Mouse (Mus musculus): Measurements from ENCODE around the gene Lgi1. TPM values are rescaled to one million over a fixed set of nuclear protein-coding genes. Genes with fewer than 3 reads are reported as not detected.

Gene Lgi1
- polyA plus RNA-seq, 1 experiment from 2014 or later, result 0.92 TPM

DNA sequence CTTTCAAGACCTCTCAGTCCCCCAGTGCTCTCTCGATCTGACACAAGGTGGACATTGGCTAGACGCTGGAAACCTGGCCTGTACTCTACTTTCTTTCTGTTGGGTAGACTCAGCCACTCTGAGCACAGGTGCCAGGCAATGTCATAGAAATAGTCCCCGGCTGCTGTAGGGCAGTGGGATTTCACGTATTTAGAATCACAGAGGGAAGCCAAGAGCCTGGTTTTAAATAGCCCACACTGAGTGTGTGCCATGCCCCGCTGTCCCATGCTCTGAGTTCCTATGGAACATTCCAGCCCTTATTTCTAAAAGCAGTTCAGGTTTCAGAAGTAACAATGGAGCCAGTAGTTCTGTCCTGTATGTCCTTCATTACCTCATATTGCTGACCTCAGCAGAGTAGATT is 3.1 kb downstream of the Lgi1 start:
- Histone ChIP-seq H3K9ac (no peak overlapping the region), H3K9me3 (no peaks in the 10 kb centered on the region), H3K27me3 (replicated peaks) (no peaks in the 10 kb centered on the region; the same call in 1 of the 2 replicates), H3K4me3 (replicated peaks) (no peak overlapping the region), H3K27ac (no peak overlapping the region), H3K36me3 (no peaks in the 10 kb centered on the region), H3K4me2 (no peak overlapping the region), H3K4me1 (no peaks in the 10 kb centered on the region)
- 79% methylated on average over 5 of the region's 5 CpGs for WGBS
- no peak for ATAC-seq (ENCODE audit: insufficient read depth, low FRiP score, low read depth)

DNA sequence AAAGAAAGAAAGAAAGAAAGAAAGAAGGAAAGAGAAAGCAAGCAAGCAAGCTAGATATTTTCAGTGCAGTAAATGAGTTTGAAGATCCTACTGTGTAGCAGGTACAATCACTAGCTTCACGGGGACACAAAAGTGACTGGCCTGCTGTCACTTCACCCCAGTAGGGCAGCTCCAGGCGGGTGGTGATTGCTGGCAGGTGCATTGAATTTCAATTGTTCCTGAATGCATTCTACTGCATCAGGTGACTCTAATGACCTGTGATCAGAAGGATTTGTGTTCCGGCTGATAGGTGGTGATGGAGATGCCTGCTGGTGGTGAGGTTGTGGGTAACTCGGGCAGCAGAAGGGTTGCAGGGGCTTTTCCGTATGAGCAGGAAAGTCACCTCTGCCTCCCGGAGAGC is 6.7 kb downstream of the Lgi1 start:
- H3K4me1 ChIP-seq, result no peaks in the 10 kb centered on the region
- no peak overlapping the region for H3K4me3 ChIP-seq (replicated peaks)
- no peaks in the 10 kb centered on the region for H3K9me3 ChIP-seq
- 35% methylated on average over 6 of the region's 6 CpGs for WGBS
- H3K36me3 ChIP-seq, result no peaks in the 10 kb centered on the region
- ATAC-seq (ENCODE audit: insufficient read depth, low FRiP score, low read depth), result no peak
- no peak overlapping the region for H3K27ac ChIP-seq
- no peak overlapping the region for H3K9ac ChIP-seq
- no peak overlapping the region for H3K4me2 ChIP-seq
- no peaks in the 10 kb centered on the region for H3K27me3 ChIP-seq (replicated peaks)

DNA sequence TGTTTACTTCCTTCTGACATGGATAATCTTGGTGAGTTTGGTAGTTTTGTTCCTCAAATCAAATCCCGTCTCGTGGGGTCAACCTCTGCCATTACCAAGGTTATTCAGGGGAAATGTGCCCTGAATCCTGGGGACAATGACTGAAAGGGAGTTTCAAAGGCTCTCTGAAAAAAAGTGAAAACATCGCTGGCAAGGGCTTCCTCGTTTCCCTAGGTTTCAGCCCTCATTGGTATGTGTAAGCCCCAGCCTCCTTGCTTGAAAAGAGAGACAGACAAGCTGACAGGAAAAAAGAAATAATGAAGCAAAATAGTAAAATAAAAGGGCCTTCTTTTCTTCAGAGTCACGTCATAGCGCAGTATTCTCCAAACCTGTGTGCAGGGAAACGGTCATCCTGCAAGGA is 9.5 kb downstream of the Lgi1 start:
- ATAC-seq (ENCODE audit: insufficient read depth, low FRiP score, low read depth), result no peak
- H3K27ac ChIP-seq, result no peak overlapping the region

DNA sequence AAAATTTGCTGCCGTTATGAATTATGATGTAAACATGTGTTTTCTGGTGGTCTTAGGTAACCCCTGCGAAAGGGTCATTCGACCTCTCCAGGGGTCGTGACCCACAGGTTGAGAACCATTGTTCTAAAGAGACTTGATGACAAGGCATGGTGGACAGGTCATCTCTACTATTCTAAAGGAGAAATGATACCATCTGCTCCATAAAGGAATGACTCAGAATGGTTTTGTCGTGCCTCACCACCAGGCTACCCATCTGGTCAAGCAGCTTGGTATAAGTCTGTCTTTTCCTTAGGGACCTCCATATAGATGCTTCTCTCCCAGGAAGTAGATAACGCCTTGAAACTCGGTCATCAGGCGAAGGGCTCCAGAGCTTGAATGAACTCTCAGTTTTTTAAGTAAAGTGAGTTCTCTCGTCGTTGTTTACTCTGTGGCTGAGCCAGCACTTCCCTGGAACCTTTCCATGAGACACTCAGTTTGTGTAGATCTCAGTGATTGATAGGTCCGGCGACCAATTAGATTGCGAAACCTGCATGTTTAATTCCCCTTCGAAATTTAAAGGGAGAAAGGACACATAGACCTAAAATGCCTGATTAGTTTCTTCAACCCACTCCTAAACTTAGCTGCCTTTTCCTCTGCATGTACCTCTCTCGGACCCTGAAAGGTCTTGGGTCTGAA is 10.5 kb downstream of the Lgi1 start:
- Histone ChIP-seq H3K36me3 (no peaks in the 10 kb centered on the region), H3K4me1 (no peaks in the 10 kb centered on the region), H3K27me3 (replicated peaks) (no peaks in the 10 kb centered on the region), H3K4me2 (no peak overlapping the region), H3K9me3 (no peaks in the 10 kb centered on the region), H3K4me3 (replicated peaks) (no peak overlapping the region), H3K27ac (no peak overlapping the region), H3K9ac (no peak overlapping the region)
- WGBS, result 71% methylated on average over 15 of the region's 15 CpGs
- ATAC-seq (ENCODE audit: insufficient read depth, low FRiP score, low read depth), result no peak

More for the DNA sequence above, 9.5 kb downstream of the Lgi1 start:
- H3K9me3 ChIP-seq, result no peaks in the 10 kb centered on the region
- H3K9ac ChIP-seq, result no peak overlapping the region
- no peak overlapping the region for H3K4me3 ChIP-seq (replicated peaks)
- no peaks in the 10 kb centered on the region for H3K36me3 ChIP-seq
- WGBS, result 71% methylated on average over 7 of the region's 7 CpGs
- H3K27me3 ChIP-seq (replicated peaks), result no peaks in the 10 kb centered on the region
- no peak overlapping the region for H3K4me2 ChIP-seq
- no peaks in the 10 kb centered on the region for H3K4me1 ChIP-seq

DNA sequence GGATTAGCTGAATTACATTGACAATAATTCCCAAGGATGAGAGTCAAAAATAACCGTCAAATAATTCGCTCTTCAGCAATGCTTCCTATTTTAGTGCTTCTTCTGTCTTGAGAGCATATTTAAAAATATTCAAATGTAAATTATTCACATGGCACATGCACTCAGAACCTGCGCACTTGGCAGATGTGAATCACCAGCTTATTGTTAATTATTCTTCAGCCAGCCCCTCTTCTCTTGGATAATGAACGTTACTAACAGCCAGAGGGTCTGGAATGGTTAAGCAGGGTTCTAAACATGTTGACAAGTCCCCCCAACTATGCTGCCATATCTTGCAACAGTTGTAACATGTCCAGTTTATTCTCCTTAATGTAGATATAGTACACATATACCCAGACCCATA is 11.9 kb downstream of the Lgi1 start:
- no peak overlapping the region for H3K4me3 ChIP-seq (replicated peaks)
- H3K4me2 ChIP-seq, result no peak overlapping the region
- no peaks in the 10 kb centered on the region for H3K4me1 ChIP-seq
- no peaks in the 10 kb centered on the region for H3K9me3 ChIP-seq
- 85% methylated on average over 4 of the region's 4 CpGs for WGBS
- no peak for ATAC-seq (ENCODE audit: insufficient read depth, low FRiP score, low read depth)
- H3K9ac ChIP-seq, result no peak overlapping the region
- H3K27me3 ChIP-seq (replicated peaks), result no peaks in the 10 kb centered on the region
- H3K27ac ChIP-seq, result no peak overlapping the region
- no peaks in the 10 kb centered on the region for H3K36me3 ChIP-seq

DNA sequence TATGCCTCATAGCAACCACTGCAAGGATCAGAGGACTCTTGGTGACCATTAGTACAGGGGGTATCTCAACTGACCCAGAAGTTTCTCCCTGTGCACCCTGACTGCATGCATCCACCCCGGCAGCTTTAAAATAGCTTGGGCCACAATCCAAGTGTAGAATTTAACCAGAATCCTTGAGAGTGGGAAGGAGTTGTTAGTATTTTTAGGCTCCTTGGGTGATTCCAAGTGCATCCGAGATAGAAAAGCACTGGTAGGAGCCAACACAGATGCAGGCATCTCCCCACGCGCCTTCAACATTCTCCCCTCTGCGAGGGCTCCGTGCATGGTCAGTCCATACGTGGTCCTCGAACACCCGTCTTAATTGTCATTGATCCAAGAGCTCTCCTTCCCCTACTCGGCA is 15.9 kb downstream of the Lgi1 start:
- Histone ChIP-seq H3K27ac (no peak overlapping the region), H3K9ac (no peak overlapping the region)

DNA sequence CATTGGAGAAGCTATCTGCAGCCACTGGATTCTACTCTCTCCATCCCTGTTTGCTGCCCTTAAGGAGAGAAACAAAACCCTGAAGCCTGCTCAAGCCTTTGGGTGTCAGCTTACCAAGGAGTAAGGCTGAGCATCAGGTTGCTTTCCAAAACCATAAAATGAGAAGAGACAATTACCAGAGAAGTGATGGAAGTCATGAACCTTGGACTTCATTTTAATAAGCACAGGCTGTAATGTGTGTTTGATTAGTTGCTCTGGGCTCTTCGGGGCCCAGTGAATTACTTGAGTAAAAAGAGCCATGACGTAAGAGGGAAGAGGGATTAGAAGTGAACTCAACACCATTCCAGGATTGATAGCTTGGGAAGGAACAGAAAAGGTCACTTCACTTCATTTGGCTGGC is 18.1 kb downstream of the Lgi1 start:
- Histone ChIP-seq H3K9ac (no peak overlapping the region), H3K4me3 (replicated peaks) (no peak overlapping the region), H3K36me3 (no peaks in the 10 kb centered on the region), H3K27me3 (replicated peaks) (no peaks in the 10 kb centered on the region), H3K4me1 (no peaks in the 10 kb centered on the region), H3K4me2 (no peak overlapping the region), H3K9me3 (no peaks in the 10 kb centered on the region), H3K27ac (no peak overlapping the region)
- ATAC-seq (ENCODE audit: insufficient read depth, low FRiP score, low read depth), result no peak
- WGBS, result 36% methylated on average over 2 of the region's 2 CpGs

More for the DNA sequence above, 15.9 kb downstream of the Lgi1 start:
- H3K4me1 ChIP-seq, result no peaks in the 10 kb centered on the region
- no peak overlapping the region for H3K4me3 ChIP-seq (replicated peaks)
- 89% methylated on average over 10 of the region's 10 CpGs for WGBS
- no peaks in the 10 kb centered on the region for H3K27me3 ChIP-seq (replicated peaks)
- H3K4me2 ChIP-seq, result no peak overlapping the region
- no peaks in the 10 kb centered on the region for H3K9me3 ChIP-seq
- no peak for ATAC-seq (ENCODE audit: insufficient read depth, low FRiP score, low read depth)
- H3K36me3 ChIP-seq, result no peaks in the 10 kb centered on the region

DNA sequence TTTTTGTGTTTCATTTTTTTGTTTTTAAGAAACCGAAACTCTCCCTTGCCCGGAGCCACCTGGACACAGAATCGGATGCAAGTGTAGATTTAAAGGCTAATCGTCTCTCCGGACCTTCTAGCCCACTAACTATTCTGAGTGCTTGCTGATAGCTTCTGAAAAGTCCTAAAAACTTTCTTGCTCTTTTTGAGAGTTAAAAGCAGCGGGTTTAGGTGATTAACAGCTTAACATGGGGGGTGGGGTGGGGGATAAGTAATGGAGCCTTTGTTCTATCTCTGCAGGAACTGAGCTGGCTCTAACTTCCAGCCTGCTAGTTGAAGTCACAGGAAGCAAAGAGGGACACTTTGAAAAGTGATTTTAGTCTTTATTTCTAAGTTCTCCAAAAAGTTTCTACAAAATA is 24.2 kb downstream of the Lgi1 start:
- 74% methylated on average over 6 of the region's 6 CpGs for WGBS
- Histone ChIP-seq H3K9me3 (no peaks in the 10 kb centered on the region), H3K4me1 (no peaks in the 10 kb centered on the region), H3K4me3 (replicated peaks) (no peak overlapping the region), H3K9ac (no peak overlapping the region), H3K27ac (no peak overlapping the region), H3K36me3 (no peaks in the 10 kb centered on the region), H3K27me3 (replicated peaks) (no peaks in the 10 kb centered on the region), H3K4me2 (no peak overlapping the region)
- ATAC-seq (ENCODE audit: insufficient read depth, low FRiP score, low read depth), result no peak

DNA sequence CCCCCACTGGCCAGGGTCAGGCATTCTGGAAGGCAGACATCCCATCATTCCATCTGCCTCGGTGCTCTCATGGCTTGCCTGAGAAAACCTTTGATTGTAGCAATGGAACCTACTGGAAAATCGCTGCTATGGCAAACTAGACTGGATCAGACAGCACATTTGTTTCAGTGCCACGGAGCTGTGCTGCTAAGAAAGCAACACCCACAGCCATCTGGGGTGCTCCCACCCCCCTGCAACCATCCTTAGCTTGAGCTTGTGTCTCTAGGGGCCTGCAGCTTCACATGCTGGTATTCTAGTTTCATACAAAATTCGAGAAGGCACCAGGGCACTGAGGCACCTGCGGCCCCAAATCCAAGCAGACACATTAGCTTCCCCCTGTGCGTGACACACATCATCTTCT is 27.1 kb downstream of the Lgi1 start:
- ATAC-seq (ENCODE audit: insufficient read depth, low FRiP score, low read depth), result no peak
- no peaks in the 10 kb centered on the region for H3K27me3 ChIP-seq (replicated peaks)
- 82% methylated on average over 6 of the region's 6 CpGs for WGBS

DNA sequence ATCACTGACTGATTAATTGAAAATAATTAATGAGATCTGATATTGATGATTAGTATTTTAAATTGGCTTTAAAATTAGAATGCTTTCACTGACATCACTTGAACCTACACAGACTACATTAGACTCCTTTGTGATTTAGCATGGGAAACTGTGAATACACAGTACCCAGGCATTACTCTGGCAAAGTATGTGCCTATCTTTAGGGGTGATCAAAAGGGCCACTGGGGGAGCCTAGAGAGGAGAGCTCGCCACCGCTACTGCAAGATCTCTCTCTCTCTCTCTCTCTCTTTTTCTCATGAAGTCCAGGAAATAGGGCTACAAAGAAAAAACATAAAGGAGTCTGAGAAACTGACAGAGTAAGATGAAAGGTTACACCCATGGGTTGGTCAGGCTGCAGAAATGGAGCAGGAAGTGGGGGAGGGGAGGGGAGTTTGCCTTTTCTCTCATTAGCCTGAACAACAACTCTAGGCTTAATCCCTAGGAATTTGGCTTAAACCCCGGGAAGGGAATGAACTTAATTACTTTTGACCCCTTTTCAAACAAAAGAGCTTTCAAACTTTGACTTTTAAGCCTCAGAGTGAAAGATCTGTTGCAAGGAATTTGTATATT is 33.8 kb downstream of the Lgi1 start:
- Histone ChIP-seq H3K9ac (no peak overlapping the region), H3K4me1 (no peaks in the 10 kb centered on the region), H3K9me3 (no peaks in the 10 kb centered on the region), H3K36me3 (no peaks in the 10 kb centered on the region), H3K4me2 (no peak overlapping the region), H3K27ac (no peak overlapping the region; the same call in 1 of the 2 replicates), H3K4me3 (replicated peaks) (no peak overlapping the region), H3K27me3 (replicated peaks) (no peaks in the 10 kb centered on the region)
- ATAC-seq (ENCODE audit: insufficient read depth, low FRiP score, low read depth), result no peak; the same call in 1 of the 2 replicates
- 10% methylated on average over 3 of the region's 3 CpGs for WGBS

More for the DNA sequence above, 27.1 kb downstream of the Lgi1 start:
- Histone ChIP-seq H3K36me3 (no peaks in the 10 kb centered on the region), H3K9ac (no peak overlapping the region), H3K4me2 (no peak overlapping the region), H3K27ac (no peak overlapping the region), H3K4me3 (replicated peaks) (no peak overlapping the region), H3K4me1 (no peaks in the 10 kb centered on the region), H3K9me3 (no peaks in the 10 kb centered on the region)

DNA sequence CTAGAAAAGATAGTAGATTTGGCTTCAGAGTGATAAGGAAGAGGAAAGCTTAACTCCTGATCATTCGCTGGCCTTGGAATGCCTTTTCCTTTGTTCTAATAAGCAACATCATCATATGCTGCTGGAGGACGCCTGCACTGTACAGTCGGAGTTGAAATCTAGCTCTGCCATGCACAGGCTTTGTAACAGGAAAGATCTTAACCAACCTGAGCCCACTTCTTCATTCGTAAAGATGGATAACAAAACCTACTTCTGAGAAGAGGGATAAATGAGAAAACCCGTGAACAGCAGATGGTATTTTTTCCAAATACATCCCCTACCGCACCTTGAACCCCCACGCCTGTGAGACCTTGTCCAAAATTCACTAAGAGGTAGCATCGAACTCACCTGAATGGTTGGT is 43.8 kb downstream of the Lgi1 start:
- H3K9ac ChIP-seq, result no peak overlapping the region
- H3K9me3 ChIP-seq, result no peaks in the 10 kb centered on the region
- no peaks in the 10 kb centered on the region for H3K27me3 ChIP-seq (replicated peaks)
- no peak for ATAC-seq (ENCODE audit: insufficient read depth, low FRiP score, low read depth)
- no peaks in the 10 kb centered on the region for H3K36me3 ChIP-seq
- WGBS, result 91% methylated on average over 8 of the region's 8 CpGs
- no peak overlapping the region for H3K27ac ChIP-seq
- H3K4me3 ChIP-seq (replicated peaks), result no peak overlapping the region
- H3K4me2 ChIP-seq, result no peak overlapping the region
- H3K4me1 ChIP-seq, result no peaks in the 10 kb centered on the region

DNA sequence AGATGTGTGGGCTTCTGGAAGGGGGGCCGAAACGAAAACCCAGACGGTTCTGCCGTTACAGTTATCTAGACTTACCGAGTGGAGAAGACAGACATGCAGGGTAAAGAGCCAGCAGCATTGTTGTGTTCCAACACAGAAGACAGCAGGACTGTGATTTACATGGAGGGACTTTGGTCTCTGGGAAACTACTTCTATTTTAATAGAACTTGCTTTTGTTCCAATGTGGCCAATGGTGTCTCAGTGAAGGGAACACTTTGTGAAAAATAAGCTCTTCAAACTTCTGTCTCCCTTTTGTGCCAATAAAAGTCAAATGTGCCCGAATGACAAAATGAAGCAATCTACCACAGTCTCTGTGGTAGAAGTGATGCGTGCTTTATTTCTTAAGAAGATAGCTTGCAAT is 50.8 kb downstream of the Lgi1 start:
- Histone ChIP-seq H3K4me1 (no peaks in the 10 kb centered on the region), H3K36me3 (no peaks in the 10 kb centered on the region), H3K9ac (no peak overlapping the region), H3K27me3 (replicated peaks) (no peaks in the 10 kb centered on the region), H3K27ac (no peak overlapping the region), H3K9me3 (no peaks in the 10 kb centered on the region), H3K4me2 (no peak overlapping the region), H3K4me3 (replicated peaks) (no peak overlapping the region)
- no peak for ATAC-seq (ENCODE audit: insufficient read depth, low FRiP score, low read depth)
- WGBS, result 87% methylated on average over 7 of the region's 7 CpGs
